Mouse (Mus musculus) gastrocnemius, adult 8-10 months (tissue): ENCODE results near the gene Rpsa. TPM values are rescaled to one million over a fixed set of nuclear protein-coding genes. Genes with fewer than 3 reads are reported as not detected.
A peak's percentile ranks its signal among the peaks of the same experiment; 100 is the strongest.

Source experiments
- DNase-seq, 2 experiments: peaks; one replicate each; pipeline ENCODE4 v3.0.0; 2022; ENCODE audit warnings: low spot score in 2 of 2
- total RNA-seq, 4 experiments: library from RNA; stranded (reverse); gene quantifications; 2 replicates each; pipeline ENCODE4 v1.2.4; 2022

Rpsa gene
- total RNA-seq, 4 experiments from 2014 or later = 426 to 569 (median 499) TPM

- no peak for DNase-seq
Measured at GRCm38 (mm10) chr9:120113456-120113855, 14.0 kb upstream of the Rpsa start.

GRCm38 (mm10) chr9:120114051-120114788 lies 13.3 kb upstream of the Rpsa start:
- no peak for DNase-seq

GRCm38 (mm10) chr9:120114789-120115151 lies 12.7 kb upstream of the Rpsa start:
- no peak for DNase-seq

- no peak for DNase-seq
Measured at GRCm38 (mm10) chr9:120115580-120115979, 11.9 kb upstream of the Rpsa start.

- DNase-seq = no peak
Measured at GRCm38 (mm10) chr9:120116184-120116624, 11.3 kb upstream of the Rpsa start.

DNA sequence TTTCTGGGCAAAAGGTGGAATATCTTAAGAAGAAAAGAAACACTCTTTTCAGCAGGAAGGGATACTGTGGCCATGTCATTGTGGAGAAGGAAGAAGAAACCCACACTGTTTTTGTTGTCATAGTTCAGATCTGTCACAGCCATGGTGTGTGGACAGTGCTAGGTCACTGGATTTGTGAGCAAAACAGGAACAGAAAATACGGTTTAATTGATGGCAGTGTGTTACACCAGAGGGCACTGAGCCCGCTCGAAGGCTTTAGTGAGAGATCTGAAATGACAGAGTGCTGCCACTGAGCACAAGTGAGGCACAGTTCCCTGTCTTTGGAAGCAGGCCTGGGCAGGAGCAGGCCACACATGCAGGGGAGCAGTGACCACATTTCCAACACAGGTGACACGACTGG lies 9.3 kb upstream of the Rpsa start:
- DNase-seq = no peak

GRCm38 (mm10) chr9:120120503-120120902 lies 7.0 kb upstream of the Rpsa start:
- DNase-seq = no peak

GRCm38 (mm10) chr9:120126868-120127267 lies 621 bp upstream of the Rpsa start:
- DNase-seq = no peak

- DNase-seq = no peak
Measured at GRCm38 (mm10) chr9:120129276-120129675, 1.8 kb downstream of the Rpsa start.

GRCm38 (mm10) chr9:120131784-120132288 lies 4.3 kb downstream of the Rpsa start:
- DNase-seq = no peak

DNA sequence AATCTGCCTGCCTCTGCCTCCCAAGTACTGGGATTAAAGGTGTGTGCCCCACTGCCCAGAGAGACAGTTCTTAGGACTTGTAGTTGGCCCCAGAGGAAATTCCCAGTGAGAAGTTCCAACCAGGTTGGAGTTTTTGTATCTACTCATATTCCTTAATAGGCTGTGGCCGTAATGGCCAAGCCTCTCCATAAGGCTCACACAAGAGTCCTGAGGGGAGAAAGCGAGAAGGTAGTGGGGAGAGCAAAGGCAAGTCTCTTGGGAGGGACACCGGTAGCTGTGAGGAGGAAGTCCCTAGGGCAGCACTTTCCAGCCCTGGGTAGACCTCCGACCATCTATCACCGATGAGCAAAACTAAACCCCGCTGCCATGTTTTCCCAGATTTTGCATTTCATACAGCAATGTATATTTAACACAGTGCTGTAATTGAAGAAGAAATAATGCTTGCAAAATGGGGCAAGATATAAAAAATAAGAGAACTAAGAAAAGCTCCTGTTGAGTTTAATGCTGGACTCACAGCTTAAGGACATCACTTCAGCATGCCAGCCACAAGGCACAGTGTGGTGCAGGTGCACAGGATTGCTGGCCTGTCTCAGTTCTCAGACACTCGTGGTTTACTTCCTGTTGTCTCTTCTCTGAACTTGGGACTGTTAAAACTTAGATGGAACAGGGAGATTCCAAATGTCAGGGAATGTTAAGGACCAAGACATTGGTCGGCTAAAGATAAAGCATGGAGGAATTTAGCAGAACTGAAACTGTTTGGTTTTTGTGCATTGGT lies 5.7 kb downstream of the Rpsa start:
- DNase-seq = no peak

- DNase-seq = no peak
Measured at GRCm38 (mm10) chr9:120133755-120134475, 6.4 kb downstream of the Rpsa start.

- no peak for DNase-seq
Measured at GRCm38 (mm10) chr9:120134529-120135160, 7.2 kb downstream of the Rpsa start.

GRCm38 (mm10) chr9:120135454-120135853 lies 8.0 kb downstream of the Rpsa start:
- DNase-seq = no peak

- DNase-seq = peak in 1 of 2 experiments; percentile 28
Measured at GRCm38 (mm10) chr9:120140652-120141051, 13.2 kb downstream of the Rpsa start.

DNA sequence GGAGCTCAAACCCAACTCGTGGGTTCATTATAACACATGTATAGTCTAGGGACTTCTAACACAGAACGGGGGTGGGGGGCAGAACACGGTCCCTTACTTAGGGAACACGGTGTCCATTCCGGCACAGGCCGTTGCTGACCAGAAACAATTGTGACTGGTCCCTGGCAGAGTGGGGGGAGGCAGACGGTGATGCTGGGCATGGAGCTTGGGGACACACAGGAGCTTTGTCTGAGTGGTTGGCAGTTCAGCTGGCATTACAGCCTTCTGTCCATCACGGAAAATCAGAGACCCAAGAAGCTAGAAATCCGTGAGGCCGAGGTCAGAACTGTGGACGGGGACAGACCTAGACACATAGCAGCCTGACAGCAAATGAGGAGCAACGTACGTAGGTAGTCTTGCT lies 17.0 kb downstream of the Rpsa start:
- no peak for DNase-seq

DNA sequence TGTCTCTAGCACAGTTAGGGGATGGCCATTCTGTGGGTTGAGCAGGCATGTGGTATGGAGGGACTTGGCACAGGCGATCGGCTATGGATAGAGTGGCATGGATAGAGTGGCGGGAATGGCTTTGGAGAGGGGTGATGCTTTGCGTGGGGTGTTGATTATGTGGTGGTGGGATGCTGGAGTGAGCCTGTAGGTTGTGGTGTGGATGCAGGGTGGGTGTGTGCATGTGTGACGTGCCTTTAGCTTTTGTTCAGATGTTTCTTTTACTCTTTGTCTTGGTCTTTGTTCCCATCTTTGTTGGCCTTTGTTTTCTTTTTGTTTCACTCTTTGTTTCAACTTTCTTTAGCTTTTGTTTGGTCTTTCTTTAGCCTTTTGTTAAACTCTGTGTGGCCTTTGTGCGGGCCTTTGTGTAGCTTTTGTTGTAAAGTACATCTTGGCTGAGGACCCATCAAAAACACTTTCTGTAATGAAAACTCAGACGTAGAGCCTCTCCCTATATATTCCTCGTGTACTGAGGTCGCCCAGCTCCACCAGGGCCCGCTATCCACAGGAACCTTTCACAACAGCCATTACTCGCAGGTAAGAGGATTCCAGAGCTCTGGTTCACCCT lies 21.8 kb downstream of the Rpsa start, which contains the start of gene Mobp:
Gene Mobp, plus strand, starts transcription at position 486 of the 607 bp plus-strand sequence.
- DNase-seq = no peak

DNA sequence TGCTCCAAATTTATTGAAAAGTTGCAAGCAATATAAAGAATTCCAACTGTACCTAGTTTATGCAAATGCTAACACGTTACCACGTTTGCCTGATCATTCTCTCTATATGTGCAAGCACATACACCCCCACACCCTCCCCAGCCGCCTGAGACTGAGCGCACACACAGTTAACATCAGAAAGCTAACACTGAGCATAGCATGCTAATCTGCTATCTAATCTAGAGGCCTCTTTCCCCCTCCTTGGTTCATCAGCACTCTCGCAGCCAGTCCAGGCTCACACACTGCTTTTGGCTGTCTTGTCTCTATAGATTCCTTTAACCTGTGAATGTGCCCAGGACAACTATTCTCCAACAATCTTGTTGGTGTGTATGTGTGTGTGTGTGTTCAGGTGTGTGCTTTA lies 23.7 kb downstream of the Rpsa start:
- DNase-seq = no peak

- no peak for DNase-seq
Measured at GRCm38 (mm10) chr9:120151906-120152399, 24.5 kb downstream of the Rpsa start.

- no peak for DNase-seq
Measured at GRCm38 (mm10) chr9:120158047-120158446, 30.6 kb downstream of the Rpsa start.

- DNase-seq = no peak
Measured at GRCm38 (mm10) chr9:120163862-120164261, 36.4 kb downstream of the Rpsa start.
